Mouse (Mus musculus) bone marrow macrophage, adult 2 months (primary cell): ENCODE data around the gene Xab2. TPM values are rescaled to one million over a fixed set of nuclear protein-coding genes. Genes with fewer than 3 reads are reported as not detected.

Source experiments
- H3K27ac ChIP-seq: 2 replicates; pipeline ENCODE4 v1.5.1; 2012; ENCODE audit warnings: low read depth, low read length; ENCODE audit not compliant: insufficient read depth
- H3K4me1 ChIP-seq: 2 replicates; pipeline ENCODE4 v1.6.1; 2012; ENCODE audit warnings: low read length; ENCODE audit not compliant: control insufficient read depth, insufficient read depth
- H3K4me3 ChIP-seq: 2 replicates; pipeline ENCODE4 v1.5.1; 2012; ENCODE audit warnings: mild to moderate bottlenecking, low read length, moderate library complexity; ENCODE audit not compliant: insufficient read depth
- CTCF ChIP-seq: IDR thresholded peaks from 2 replicates; pipeline ENCODE4 v1.5.1; 2012; ENCODE audit warnings: low read depth, mild to moderate bottlenecking, low read length, moderate library complexity
- POLR2A ChIP-seq: IDR thresholded peaks from 2 replicates; pipeline ENCODE4 v1.6.1; 2012; ENCODE audit warnings: mild to moderate bottlenecking, low read depth, low read length, borderline replicate concordance
- polyA plus RNA-seq: library from polyadenylated mRNA; stranded (reverse); fragments of >200 nt; gene quantifications from 2 replicates; pipeline ENCODE4 v1.2.4, GENCODE M21; 2012; ENCODE audit not compliant: missing spikeins, insufficient read depth, insufficient read length

Xab2 gene
- polyA plus RNA-seq, 1 experiment = 36.4 TPM

GRCm38 (mm10) chr8:3567641-3568371 lies 53.3 kb downstream of the Xab2 start, which contains the start of gene C330021F23Rik:
Gene C330021F23Rik (plus strand): TSS chr8:3567990.
- TF ChIP-seq CTCF (no peak), POLR2A (no peak)
- Histone ChIP-seq H3K4me3 (no peak within 1 kb of the TSS), H3K27ac (no peak within 1 kb of the TSS), H3K4me1 (no peaks in the 10 kb centered on the region)

Other genes starting within 250 kb of the Xab2 start
- 1.9 and 2.3 TPM in 2 replicates for gene Arhgef18, start 228.3 kb downstream of the Xab2 start, polyA plus RNA-seq
- gene Pex11g, start 153.6 kb downstream of the Xab2 start, polyA plus RNA-seq = 3.1 and 4.5 TPM in 2 replicates
- not detected in 2 replicates for gene Tex45, start 150.5 kb downstream of the Xab2 start, polyA plus RNA-seq
- 17.1 and 20.8 TPM in 2 replicates for gene Zfp358, start 128.2 kb downstream of the Xab2 start, polyA plus RNA-seq
- 112 and 117 TPM in 2 replicates for gene Mcoln1, start 120.9 kb downstream of the Xab2 start, polyA plus RNA-seq
- 36.0 and 39.9 TPM in 2 replicates for gene Pnpla6, start 105.9 kb downstream of the Xab2 start, polyA plus RNA-seq
- not detected in 2 replicates for gene C330021F23Rik, start 53.3 kb downstream of the Xab2 start, polyA plus RNA-seq
- 3.1 and 5.5 TPM in 2 replicates for gene Camsap3, start 34.0 kb downstream of the Xab2 start, polyA plus RNA-seq
- 116 and 153 TPM in 2 replicates for gene Pet100, start 232 bp upstream of the Xab2 start, polyA plus RNA-seq
- gene Pcp2, start 4.2 kb upstream of the Xab2 start, polyA plus RNA-seq = not detected in 2 replicates
- gene Stxbp2, start 9.6 kb upstream of the Xab2 start, polyA plus RNA-seq = 312 and 315 TPM in 2 replicates
- not detected in 2 replicates for gene Retn, start 34.5 kb upstream of the Xab2 start, polyA plus RNA-seq
- gene Mcemp1, start 44.4 kb upstream of the Xab2 start, polyA plus RNA-seq = 2.0 and 3.1 TPM in 2 replicates
- 3.6 and 4.5 TPM in 2 replicates for gene Fcor, start 51.0 kb upstream of the Xab2 start, polyA plus RNA-seq
- gene Trappc5, start 55.0 kb upstream of the Xab2 start, polyA plus RNA-seq = 14.2 and 14.3 TPM in 2 replicates
- gene Fcer2a, start 72.9 kb upstream of the Xab2 start, polyA plus RNA-seq = not detected in 2 replicates
- gene Clec4g, start 99.3 kb upstream of the Xab2 start, polyA plus RNA-seq = not detected in 2 replicates
- not detected in 2 replicates for gene Cd209a, start 127.7 kb upstream of the Xab2 start, polyA plus RNA-seq
- not detected in 2 replicates for gene Cd209e, start 233.0 kb upstream of the Xab2 start, polyA plus RNA-seq